ENCODE assay signal across 8 mouse cellular contexts in genomic region chr13:9350670-9351069, GRCm38 (mm10).
DNase-seq lines count a peak whose midpoint lies in the region; ATAC-seq lines count a peak whose summit lies in the region.

No protein-coding gene starts in this region.

- no peak overlapping the region for H3K4me2 ChIP-seq in hindbrain, embryonic 12.5 days (replicated peaks)

- no peak overlapping the region for H3K4me3 ChIP-seq in hindbrain, embryonic 12.5 days

- H3K27me3 ChIP-seq in hindbrain, embryonic 12.5 days = no peaks in the 10 kb centered on the region

- peaks cover 7% of the 10 kb centered on the region for H3K4me1 ChIP-seq in hindbrain, embryonic 12.5 days

- no peak overlapping the region for H3K27ac ChIP-seq in hindbrain, embryonic 12.5 days

- no peaks in the 10 kb centered on the region for H3K9me3 ChIP-seq in hindbrain, embryonic 12.5 days (replicated peaks)

- H3K9ac ChIP-seq in hindbrain, embryonic 12.5 days = no peak overlapping the region

- no peak for ATAC-seq in hindbrain, embryonic 12.5 days (ENCODE audit: low FRiP score)

- H3K36me3 ChIP-seq in hindbrain, embryonic 12.5 days = no peaks in the 10 kb centered on the region

- peak; percentile 18 for DNase-seq in adrenal gland, adult 2 months
- no peak for DNase-seq in adrenal gland, postnatal 4 days (ENCODE audit: low spot score in 2 of 2)
- DNase-seq in right cerebral cortex, adult 2 months (ENCODE audit: low spot score in 2 of 2) = peak; percentile 52 to 55
- no peak for DNase-seq in right cerebral cortex, postnatal 14 days
- DNase-seq in layer of hippocampus, adult 9-10 months (ENCODE audit: low spot score) = peak; percentile 21
- peak; percentile 60 for DNase-seq in skeletal muscle tissue, adult 2 months (ENCODE audit: low read depth, low spot score)
- DNase-seq in B cell, adult 2 months = no peak

- 91% methylated on average over 2 of the region's 2 CpGs for WGBS in hindbrain, embryonic 12.5 days

Comparison
In these comparisons a context has a peak if more than half of its experiments do, and no peak if none do; other contexts are left out.
1. DNase-seq: peak in adrenal gland, adult 2 months (single experiment), right cerebral cortex, adult 2 months (2 of 2), layer of hippocampus, adult 9-10 months (single experiment) and skeletal muscle tissue, adult 2 months (single experiment); none in adrenal gland, postnatal 4 days (0 of 2), right cerebral cortex, postnatal 14 days (single experiment) and B cell, adult 2 months (0 of 2).